Mouse (Mus musculus): ENCODE measurements around the gene Gm5416. TPM values are rescaled to one million over a fixed set of nuclear protein-coding genes. Genes with fewer than 3 reads are reported as not detected.
"Not testable (repeated sequence)": the region's sequence is repeated elsewhere in the genome, so short reads cannot be mapped to it uniquely, and the experiment has no call there.

The Gm5416 gene
- 0.75 and 0.81 TPM in 2 replicates for polyA plus RNA-seq (2016; fragmentation: Nextera tagmentation; extraction: Ambion mirVana)

DNA sequence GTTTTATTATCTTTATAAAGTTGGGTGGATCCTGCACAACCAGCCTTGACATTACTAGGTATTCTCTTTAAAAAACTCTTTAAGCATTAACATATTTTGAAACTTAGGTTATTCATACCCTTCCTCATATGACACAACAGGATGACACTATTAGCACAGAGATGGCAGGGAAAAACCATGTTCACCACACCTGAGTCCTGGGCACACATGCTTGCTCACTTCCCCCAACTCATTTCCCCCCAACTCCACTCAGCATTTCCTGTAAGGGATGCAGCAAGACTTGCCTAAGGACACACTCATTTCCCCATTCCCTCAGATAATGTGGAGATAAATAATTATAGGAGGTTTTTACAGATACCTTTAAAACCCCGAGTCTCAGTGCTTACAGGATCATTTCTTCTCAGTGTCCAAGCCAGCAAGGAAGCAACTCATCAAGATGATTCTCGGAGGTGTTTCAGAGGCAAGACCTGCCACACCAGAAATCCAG is at the start of gene Gm5416:
Gm5416 (plus strand) TSS at position 437 of the 487 bp plus-strand sequence.
- no peak for ATAC-seq
- Histone ChIP-seq H3K4me1 (no peaks in the 10 kb centered on the region), H3K27me3 (replicated peaks) (no peaks in the 10 kb centered on the region), H3K36me3 (no peaks in the 10 kb centered on the region), H3K9ac (no peak within 1 kb of the TSS), H3K4me3 (no peak within 1 kb of the TSS), H3K27ac (no peak within 1 kb of the TSS), H3K9me3 (replicated peaks) (no peaks in the 10 kb centered on the region), H3K4me2 (no peak within 1 kb of the TSS)
- 46% methylated on average over 2 of the region's 2 CpGs for WGBS (ENCODE audit: insufficient replicate concordance)

DNA sequence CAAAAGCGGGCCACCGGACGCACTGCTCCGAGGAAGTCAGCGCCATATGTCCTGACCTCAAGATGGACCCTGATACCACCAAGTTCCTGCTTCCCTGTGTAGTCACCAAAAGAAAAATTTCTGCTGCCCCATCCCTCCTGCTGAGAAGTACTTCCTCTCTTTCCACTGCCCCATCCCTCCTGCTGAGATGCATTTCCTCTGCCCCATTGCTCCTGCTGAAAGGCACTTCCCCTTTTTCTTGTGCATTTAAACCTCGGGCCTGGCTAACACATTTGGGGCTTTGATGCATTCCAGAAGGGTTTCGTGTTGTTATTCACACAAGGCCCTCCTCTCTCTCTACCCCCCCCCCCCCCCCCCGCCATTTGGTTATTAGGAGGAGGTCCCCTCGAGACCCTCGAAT is 42.4 kb upstream of the Gm5416 start:
- not testable (repeated sequence) for H3K9me3 ChIP-seq (replicated peaks); ATAC-seq; H3K27me3 ChIP-seq (replicated peaks); H3K9ac ChIP-seq; H3K36me3 ChIP-seq; H3K4me3 ChIP-seq; H3K4me2 ChIP-seq; H3K4me1 ChIP-seq; H3K27ac ChIP-seq
- whole genome bisulfite sequencing (ENCODE audit: insufficient replicate concordance): 76% methylated on average over 9 of the region's 10 CpGs

DNA sequence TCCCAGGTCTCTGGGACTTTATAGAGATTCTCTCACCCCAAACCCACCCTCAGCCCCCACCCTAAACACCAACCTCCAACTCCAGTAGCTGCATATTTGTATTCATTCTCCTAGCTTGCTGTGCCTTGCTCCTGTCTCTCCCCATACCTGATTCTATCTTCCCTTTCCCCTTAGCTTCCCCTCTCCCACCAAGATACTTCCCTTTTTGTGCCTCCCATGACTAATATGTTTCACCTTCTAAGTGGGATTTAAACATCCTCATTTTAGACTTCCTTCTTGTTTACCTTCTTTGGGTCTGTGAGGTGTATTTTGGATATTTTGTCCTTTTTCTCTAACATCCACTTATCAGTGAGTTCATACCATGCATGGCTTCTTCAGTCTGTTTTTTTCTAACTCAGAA is 34.1 kb upstream of the Gm5416 start:
- no peak overlapping the region for H3K9ac ChIP-seq
- no peak overlapping the region for H3K4me3 ChIP-seq
- H3K27ac ChIP-seq: no peak overlapping the region
- H3K9me3 ChIP-seq (replicated peaks): no peaks in the 10 kb centered on the region
- H3K4me1 ChIP-seq: no peaks in the 10 kb centered on the region
- H3K4me2 ChIP-seq: no peak overlapping the region
- no peaks in the 10 kb centered on the region for H3K36me3 ChIP-seq
- H3K27me3 ChIP-seq (replicated peaks): no peaks in the 10 kb centered on the region
- ATAC-seq: no peak

DNA sequence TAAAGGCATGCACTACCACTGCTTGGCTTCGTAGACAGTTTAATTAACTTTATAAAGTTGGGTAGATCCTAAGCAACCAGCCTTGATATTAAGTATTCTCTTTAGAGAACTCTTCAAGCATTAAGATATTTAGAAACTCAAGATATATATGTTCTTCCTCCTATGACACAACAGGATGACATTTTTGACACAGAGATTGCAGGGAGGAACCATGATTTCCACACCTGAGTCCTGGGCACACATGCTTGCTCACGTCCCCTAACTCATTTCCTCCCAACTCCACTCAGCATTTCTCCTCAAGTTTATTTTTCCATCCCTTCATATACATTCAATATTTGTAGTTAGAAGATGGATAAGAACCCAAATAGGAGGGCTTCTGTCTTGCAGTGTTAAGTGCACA is 30.3 kb upstream of the Gm5416 start:
- Histone ChIP-seq H3K4me2 (no peak overlapping the region), H3K27ac (no peak overlapping the region), H3K9ac (no peak overlapping the region), H3K4me1 (no peaks in the 10 kb centered on the region), H3K27me3 (replicated peaks) (no peaks in the 10 kb centered on the region), H3K4me3 (no peak overlapping the region), H3K36me3 (no peaks in the 10 kb centered on the region), H3K9me3 (replicated peaks) (no peaks in the 10 kb centered on the region)
- WGBS (ENCODE audit: insufficient replicate concordance): 51% methylated on average over 2 of the region's 2 CpGs
- ATAC-seq: no peak

DNA sequence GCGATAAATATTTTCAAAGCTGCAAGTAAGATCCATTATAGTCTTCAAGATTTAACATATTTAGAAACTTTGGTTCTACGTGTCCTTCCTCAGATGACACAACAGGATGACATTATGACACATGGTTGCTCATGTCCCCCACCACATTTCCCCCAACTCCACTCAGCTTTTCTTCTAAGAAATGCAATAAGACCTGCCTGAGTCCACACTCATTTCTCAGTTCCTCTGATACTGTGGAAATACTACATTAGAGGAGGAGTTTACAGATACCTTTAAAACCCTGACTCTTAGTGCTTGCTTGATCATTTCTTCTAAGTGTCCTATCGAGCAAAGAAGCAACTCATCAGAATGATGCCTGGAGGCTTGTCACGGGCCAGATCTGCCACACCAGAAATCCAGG is 26.3 kb upstream of the Gm5416 start, which contains the start of gene Gm5483:
Gm5483 (plus strand) TSS at position 301 of the 400 bp plus-strand sequence.
- not testable (repeated sequence) for H3K27me3 ChIP-seq (replicated peaks); H3K36me3 ChIP-seq; H3K9ac ChIP-seq; ATAC-seq; H3K27ac ChIP-seq; H3K4me3 ChIP-seq; H3K4me1 ChIP-seq; H3K4me2 ChIP-seq; H3K9me3 ChIP-seq (replicated peaks)
- 60% methylated on average over 4 of the region's 4 CpGs for WGBS (ENCODE audit: insufficient replicate concordance)

DNA sequence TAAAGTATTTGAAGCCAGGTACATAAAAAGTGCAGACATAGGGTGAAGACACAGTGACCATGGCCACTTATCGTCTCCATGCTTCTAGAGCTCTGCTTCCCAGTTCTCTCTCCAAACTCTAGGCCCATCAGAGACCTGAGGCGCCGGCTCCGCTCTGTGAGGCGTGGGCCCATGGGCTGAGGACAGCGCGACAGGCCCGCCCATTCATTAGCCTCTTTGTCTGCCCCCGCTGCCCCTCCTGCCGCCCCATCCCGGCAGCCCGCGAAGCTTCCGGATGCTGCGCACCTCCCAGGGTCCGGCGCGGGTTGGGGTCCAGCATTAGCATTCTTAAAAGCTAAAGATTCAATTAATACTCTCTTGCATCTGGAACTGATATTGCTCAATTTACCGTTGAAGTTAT is 11.0 kb upstream of the Gm5416 start:
- Histone ChIP-seq H3K4me2 (no peak overlapping the region), H3K27ac (no peak overlapping the region), H3K9ac (no peak overlapping the region), H3K4me1 (no peaks in the 10 kb centered on the region), H3K27me3 (replicated peaks) (no peaks in the 10 kb centered on the region), H3K36me3 (no peaks in the 10 kb centered on the region), H3K4me3 (no peak overlapping the region), H3K9me3 (replicated peaks) (no peaks in the 10 kb centered on the region)
- no peak for ATAC-seq
- 53% methylated on average over 19 of the region's 19 CpGs for WGBS (ENCODE audit: insufficient replicate concordance)

DNA sequence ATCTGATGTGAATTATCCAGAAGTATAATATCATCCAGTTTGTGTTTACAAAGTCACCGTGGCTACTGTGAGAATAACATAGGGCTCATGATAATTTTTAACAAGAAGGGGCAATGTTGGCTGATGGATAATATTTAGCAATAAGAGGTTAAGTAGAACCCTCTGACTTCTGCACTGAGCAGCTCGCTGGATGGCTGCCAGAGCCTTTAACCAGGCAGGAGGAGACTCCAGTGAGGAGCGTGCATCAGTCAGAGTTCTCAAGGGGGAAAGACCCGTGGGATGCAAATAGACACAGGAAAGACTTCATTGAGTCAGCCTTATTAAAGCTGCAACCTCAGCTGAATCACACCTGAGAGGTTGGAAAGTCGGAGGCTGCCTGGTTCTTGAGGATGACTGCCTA is 6.4 kb upstream of the Gm5416 start:
- no peaks in the 10 kb centered on the region for H3K4me1 ChIP-seq
- no peak overlapping the region for H3K4me2 ChIP-seq
- no peaks in the 10 kb centered on the region for H3K27me3 ChIP-seq (replicated peaks)
- no peak overlapping the region for H3K4me3 ChIP-seq
- no peak overlapping the region for H3K27ac ChIP-seq
- no peak for ATAC-seq
- no peaks in the 10 kb centered on the region for H3K36me3 ChIP-seq
- 55% methylated on average over 5 of the region's 5 CpGs for WGBS (ENCODE audit: insufficient replicate concordance)
- H3K9me3 ChIP-seq (replicated peaks): no peaks in the 10 kb centered on the region
- H3K9ac ChIP-seq: no peak overlapping the region

DNA sequence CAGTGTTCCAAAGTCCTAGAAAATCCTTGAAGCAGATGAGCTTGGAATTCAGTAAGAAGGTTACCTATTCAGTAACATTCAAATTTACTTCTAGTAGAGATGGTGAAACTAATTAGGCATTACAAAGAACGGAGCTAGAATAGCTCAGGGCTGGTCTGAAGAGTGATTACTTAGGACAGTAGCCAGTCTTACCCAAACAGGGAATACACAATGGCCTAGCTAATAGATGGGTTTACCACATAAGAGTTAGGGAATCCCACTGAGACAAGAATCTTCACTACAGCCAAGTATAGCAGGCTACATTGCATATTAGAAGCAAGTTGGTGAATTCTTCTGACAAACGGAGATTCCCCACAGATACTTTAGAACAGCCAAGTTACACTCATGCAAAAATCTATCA is 4.5 kb upstream of the Gm5416 start:
- not testable (repeated sequence) for H3K9me3 ChIP-seq (replicated peaks); H3K27ac ChIP-seq; H3K36me3 ChIP-seq; ATAC-seq; H3K4me3 ChIP-seq; H3K4me1 ChIP-seq; H3K9ac ChIP-seq; H3K27me3 ChIP-seq (replicated peaks); H3K4me2 ChIP-seq
- WGBS (ENCODE audit: insufficient replicate concordance): 44% methylated on average over 2 of the region's 2 CpGs

DNA sequence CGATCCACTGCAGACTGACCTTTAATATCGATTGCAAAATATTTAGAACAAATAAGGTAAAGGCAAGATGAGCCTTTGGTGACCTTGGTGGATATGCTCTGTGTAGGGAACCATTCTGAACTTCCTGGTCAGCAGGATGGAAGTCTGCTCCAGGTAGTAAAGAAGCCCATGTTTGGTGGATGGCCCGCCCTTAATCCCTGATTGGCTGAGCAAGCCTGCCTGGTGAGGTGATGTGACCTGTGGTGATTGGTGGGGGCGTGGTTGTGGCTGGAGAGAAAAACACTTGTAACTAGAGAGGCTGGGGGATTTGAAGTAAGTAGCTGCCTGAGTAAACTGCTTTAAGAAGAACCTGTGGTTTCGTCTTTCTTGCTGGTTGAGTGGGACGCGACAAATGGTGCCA is 11.0 kb downstream of the Gm5416 start, which contains the start of gene 2010005H15Rik:
2010005H15Rik (plus strand) TSS at position 301 of the 400 bp plus-strand sequence.
- not testable (repeated sequence) for ATAC-seq; H3K27ac ChIP-seq; H3K4me3 ChIP-seq; H3K27me3 ChIP-seq (replicated peaks); H3K9me3 ChIP-seq (replicated peaks); H3K9ac ChIP-seq; H3K36me3 ChIP-seq; H3K4me2 ChIP-seq; H3K4me1 ChIP-seq
- WGBS (ENCODE audit: insufficient replicate concordance): 74% methylated on average over 7 of the region's 7 CpGs

DNA sequence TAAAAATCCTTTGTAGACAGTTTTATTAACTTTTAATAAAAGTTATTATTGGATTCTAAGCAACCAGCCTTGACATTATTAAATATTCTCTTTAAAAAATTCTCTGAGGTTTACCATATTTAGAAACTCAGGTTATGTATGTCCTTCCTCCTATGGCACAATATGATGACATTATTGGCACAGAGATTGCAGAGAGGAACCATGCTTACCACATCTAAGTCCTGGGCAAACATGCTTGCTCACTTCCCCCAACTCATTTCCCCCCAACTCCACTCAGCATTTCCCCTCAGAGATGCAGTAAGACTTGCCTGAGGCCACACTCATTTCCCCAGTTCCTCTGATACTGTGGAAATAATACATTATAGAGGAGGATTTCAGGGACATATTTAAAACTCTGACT is 50.4 kb downstream of the Gm5416 start:
- H3K4me3 ChIP-seq: not testable (repeated sequence)

More for the DNA sequence above, 50.4 kb downstream of the Gm5416 start:
- H3K9me3 ChIP-seq (replicated peaks); H3K27me3 ChIP-seq (replicated peaks); ATAC-seq; H3K27ac ChIP-seq; H3K36me3 ChIP-seq; H3K4me2 ChIP-seq; H3K9ac ChIP-seq; H3K4me1 ChIP-seq: not testable (repeated sequence)

Other genes starting within 250 kb of the Gm5416 start
- gene Kpna1, start 231.7 kb upstream of the Gm5416 start, polyA plus RNA-seq (2016; fragmentation: Nextera tagmentation; extraction: Ambion mirVana): 52.6 and 53.9 TPM in 2 replicates
- 3.6 and 4.0 TPM in 2 replicates for gene Wdr5b, start 169.2 kb upstream of the Gm5416 start, polyA plus RNA-seq (2016; fragmentation: Nextera tagmentation; extraction: Ambion mirVana)
- gene Fam162a, start 138.8 kb upstream of the Gm5416 start, polyA plus RNA-seq (2016; fragmentation: Nextera tagmentation; extraction: Ambion mirVana): 242 and 259 TPM in 2 replicates
- 73.2 and 79.9 TPM in 2 replicates for gene Ccdc58, start 138.7 kb upstream of the Gm5416 start, polyA plus RNA-seq (2016; fragmentation: Nextera tagmentation; extraction: Ambion mirVana)
- gene Csta1, start 79.2 kb upstream of the Gm5416 start, polyA plus RNA-seq (2016; fragmentation: Nextera tagmentation; extraction: Ambion mirVana): not detected in 2 replicates
- 8.1 and 13.6 TPM in 2 replicates for gene Stfa2l1, start 53.6 kb upstream of the Gm5416 start, polyA plus RNA-seq (2016; fragmentation: Nextera tagmentation; extraction: Ambion mirVana)
- 31.9 and 37.4 TPM in 2 replicates for gene Gm5483, start 26.2 kb upstream of the Gm5416 start, polyA plus RNA-seq (2016; fragmentation: Nextera tagmentation; extraction: Ambion mirVana)
- 1.1 and 1.4 TPM in 2 replicates for gene 2010005H15Rik, start 11.1 kb downstream of the Gm5416 start, polyA plus RNA-seq (2016; fragmentation: Nextera tagmentation; extraction: Ambion mirVana)
- gene Stfa1, start 66.5 kb downstream of the Gm5416 start, polyA plus RNA-seq (2016; fragmentation: Nextera tagmentation; extraction: Ambion mirVana): 80.5 and 92.3 TPM in 2 replicates
- not detected in 2 replicates for gene BC117090, start 123.9 kb downstream of the Gm5416 start, polyA plus RNA-seq (2016; fragmentation: Nextera tagmentation; extraction: Ambion mirVana)
- gene BC100530, start 157.3 kb downstream of the Gm5416 start, polyA plus RNA-seq (2016; fragmentation: Nextera tagmentation; extraction: Ambion mirVana): 74.3 and 86.6 TPM in 2 replicates
- 4.4 and 5.3 TPM in 2 replicates for gene Stfa2, start 198.1 kb downstream of the Gm5416 start, polyA plus RNA-seq (2016; fragmentation: Nextera tagmentation; extraction: Ambion mirVana)
- gene Stfa3, start 245.0 kb downstream of the Gm5416 start, polyA plus RNA-seq (2016; fragmentation: Nextera tagmentation; extraction: Ambion mirVana): 12.4 and 14.7 TPM in 2 replicates

All from liver, embryonic 12.5 days (tissue).